Mouse (Mus musculus) CD4-positive, CD25-positive, alpha-beta regulatory T cell, adult 2 months (primary cell): ENCODE results near the gene Pcnp.
"Not testable (repeated sequence)": the region's sequence is repeated elsewhere in the genome, so short reads cannot be mapped to it uniquely, and the experiment has no call there.

Experiments used
- DNase-seq: peaks from one replicate; pipeline ENCODE4 v3.0.0-alpha.2; 2012; ENCODE audit warnings: low read depth, low spot score

The Pcnp gene

GRCm38 (mm10) chr16:56029661-56030082 lies at the start of gene Pcnp:
Gene Pcnp, minus strand, starts transcription at chr16:56029739.
- DNase-seq = peak; percentile 98

- DNase-seq = peak; percentile 27
These were observed 46.8 kb upstream of the Pcnp start for GRCm38 (mm10) chr16:56076121-56076869.

- peak; percentile 93 for DNase-seq
These were observed 45.9 kb upstream of the Pcnp start for GRCm38 (mm10) chr16:56075222-56076111.

- DNase-seq = no peak
These were observed 45.0 kb upstream of the Pcnp start for GRCm38 (mm10) chr16:56074565-56074964.

- no peak for DNase-seq
These were observed 44.6 kb upstream of the Pcnp start for GRCm38 (mm10) chr16:56074122-56074521.

GRCm38 (mm10) chr16:56073150-56073549 lies 43.6 kb upstream of the Pcnp start:
- DNase-seq = not testable (repeated sequence)

GRCm38 (mm10) chr16:56072533-56072932 lies 43.0 kb upstream of the Pcnp start:
- no peak for DNase-seq

- no peak for DNase-seq
These were observed 42.0 kb upstream of the Pcnp start for GRCm38 (mm10) chr16:56071317-56072232.

GRCm38 (mm10) chr16:56068523-56069070 lies 39.1 kb upstream of the Pcnp start:
- DNase-seq = no peak

GRCm38 (mm10) chr16:56066113-56066512 lies 36.6 kb upstream of the Pcnp start:
- no peak for DNase-seq

GRCm38 (mm10) chr16:56064334-56064990 lies 34.9 kb upstream of the Pcnp start:
- peak; percentile 86 for DNase-seq

GRCm38 (mm10) chr16:56062981-56063380 lies 33.4 kb upstream of the Pcnp start:
- DNase-seq = no peak

GRCm38 (mm10) chr16:56061995-56062594 lies 32.6 kb upstream of the Pcnp start:
- DNase-seq = no peak

- DNase-seq = no peak
These were observed 28.6 kb upstream of the Pcnp start for GRCm38 (mm10) chr16:56058151-56058550.

- no peak for DNase-seq
These were observed 27.5 kb upstream of the Pcnp start for GRCm38 (mm10) chr16:56056944-56057590.

GRCm38 (mm10) chr16:56055911-56056310 lies 26.4 kb upstream of the Pcnp start:
- no peak for DNase-seq

- not testable (repeated sequence) for DNase-seq
These were observed 18.5 kb upstream of the Pcnp start, which contains the start of gene Senp7 for GRCm38 (mm10) chr16:56048038-56048437. Gene Senp7, plus strand, starts transcription at chr16:56048338.

GRCm38 (mm10) chr16:56038090-56038489 lies 8.6 kb upstream of the Pcnp start:
- DNase-seq = no peak

- DNase-seq = peak; percentile 93
These were observed 7.8 kb upstream of the Pcnp start, which contains the start of gene Trmt10c for GRCm38 (mm10) chr16:56037138-56038010. Gene Trmt10c, minus strand, starts transcription at chr16:56037819.
